Mouse (Mus musculus) heart, adult 2 months (tissue): Measurements from ENCODE around the gene H2-K1.

ENCODE experiments used
- CTCF ChIP-seq: fragments of 200-600 bp; IDR thresholded peaks from 2 replicates; pipeline ENCODE4 v1.8.1; 2022; ENCODE audit warnings: antibody characterized with exemption, mild to moderate bottlenecking, moderate library complexity
- EP300 ChIP-seq: fragments of 200-500 bp; IDR thresholded peaks from 2 replicates; pipeline ENCODE4 v1.6.1; 2011; ENCODE audit warnings: low read depth, low read length, control low read depth; ENCODE audit not compliant: insufficient read depth

- TF ChIP-seq CTCF (no peak), EP300 (no peak)
Measured at GRCm38 (mm10) chr17:33972691-33973090, 27.5 kb downstream of the H2-K1 start.
